Mouse (Mus musculus): ENCODE measurements around the gene Gstt1.
"Not testable (repeated sequence)": the region's sequence is repeated elsewhere in the genome, so short reads cannot be mapped to it uniquely, and the experiment has no call there.

The Gstt1 gene

DNA sequence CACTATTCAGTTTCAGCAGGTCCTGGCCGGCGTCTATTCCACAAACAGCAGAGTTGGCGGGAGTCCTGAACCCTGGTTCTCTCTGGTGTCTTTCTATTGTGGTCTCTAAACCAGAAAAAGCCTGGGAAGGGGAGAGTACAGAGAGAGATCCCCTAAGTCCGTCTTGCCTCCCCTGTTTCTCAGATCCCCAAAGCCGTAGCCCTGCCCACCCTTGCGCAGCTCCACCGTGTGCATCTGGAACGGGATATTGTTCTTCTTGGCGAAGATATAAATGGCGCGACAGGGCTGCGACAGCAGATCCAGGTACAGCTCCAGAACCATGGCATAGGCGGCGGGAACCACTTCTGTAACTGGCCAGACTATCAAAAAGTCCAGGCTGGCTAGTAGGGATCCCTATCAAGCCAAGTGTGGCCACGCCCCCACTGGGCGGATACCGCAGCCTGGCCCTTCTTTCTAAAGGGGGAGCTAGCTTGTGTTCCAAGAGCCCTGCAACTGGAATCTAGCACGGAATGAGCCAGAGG lies at the start of gene Gstt1:
Gstt1 (minus strand) TSS at position 409 of the 521 bp plus-strand sequence.
- DNase-seq, result peak; percentile 69

DNA sequence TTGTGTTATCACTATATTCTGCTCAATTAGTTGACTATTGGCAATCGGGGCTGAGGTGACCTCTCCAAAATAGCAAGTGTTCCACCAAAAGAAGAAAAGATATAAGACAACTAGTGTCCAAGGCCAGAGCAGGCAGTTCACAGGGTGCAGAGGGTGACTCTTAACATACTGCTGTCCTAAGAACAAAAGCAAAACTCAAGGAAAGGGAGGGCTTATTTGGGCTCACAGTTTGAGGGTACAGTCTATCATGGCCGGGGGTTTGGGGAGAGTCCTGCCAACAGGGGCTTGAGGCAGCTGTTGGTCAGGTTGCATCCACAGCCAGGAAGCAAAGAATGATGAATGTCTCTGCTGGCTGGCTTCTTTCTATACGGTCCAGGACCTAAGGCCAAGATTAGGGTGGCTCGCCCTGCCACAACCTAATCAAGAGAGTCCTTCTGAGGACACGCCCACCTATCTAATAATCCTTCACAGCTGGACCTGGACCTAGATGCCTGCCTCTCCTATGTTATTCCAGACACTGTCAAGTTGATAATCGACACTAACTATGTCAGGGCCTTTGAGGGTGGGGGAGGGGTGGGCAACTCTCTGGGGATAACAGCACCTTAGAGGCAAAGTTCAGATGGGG lies 47.0 kb upstream of the Gstt1 start:
- DNase-seq, result no peak

DNA sequence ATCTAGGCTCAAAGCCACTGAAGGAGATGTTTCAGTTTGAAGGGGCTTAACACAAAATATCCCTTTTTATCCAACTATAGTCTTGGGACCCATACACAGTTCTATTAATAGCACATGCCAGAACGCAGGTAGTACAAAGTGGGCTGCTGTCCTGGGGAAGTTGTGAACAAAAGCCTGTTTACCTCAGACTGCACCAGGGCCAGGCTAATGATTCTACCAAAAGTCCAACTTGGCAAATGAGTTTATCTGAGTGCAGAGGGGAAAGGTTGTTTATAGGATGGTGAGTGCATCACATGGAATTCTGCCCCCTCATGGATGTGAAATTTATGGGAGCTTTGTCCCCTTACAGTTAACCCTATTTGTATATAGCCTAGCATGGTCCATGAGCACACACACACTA lies 46.4 kb upstream of the Gstt1 start:
- DNase-seq, result no peak

DNA sequence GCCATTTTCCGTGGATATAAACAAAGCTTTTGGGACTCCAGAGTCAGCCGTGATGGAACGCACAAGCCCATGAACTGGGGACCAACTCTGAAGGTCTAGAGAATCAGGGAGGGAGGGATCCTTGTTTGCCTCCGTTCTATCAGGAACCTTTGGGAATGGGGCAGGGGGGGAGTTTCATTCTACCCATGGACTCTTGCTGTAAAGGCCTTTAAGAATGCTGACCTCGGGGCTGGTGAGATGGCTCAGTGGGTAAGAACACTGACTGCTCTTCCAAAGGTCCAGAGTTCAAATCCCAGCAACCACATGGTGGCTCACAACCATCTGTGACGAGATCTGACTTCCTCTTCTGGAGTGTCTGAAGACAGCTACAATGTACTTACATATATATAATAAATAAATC lies 45.5 kb upstream of the Gstt1 start:
- DNase-seq, result not testable (repeated sequence)

DNA sequence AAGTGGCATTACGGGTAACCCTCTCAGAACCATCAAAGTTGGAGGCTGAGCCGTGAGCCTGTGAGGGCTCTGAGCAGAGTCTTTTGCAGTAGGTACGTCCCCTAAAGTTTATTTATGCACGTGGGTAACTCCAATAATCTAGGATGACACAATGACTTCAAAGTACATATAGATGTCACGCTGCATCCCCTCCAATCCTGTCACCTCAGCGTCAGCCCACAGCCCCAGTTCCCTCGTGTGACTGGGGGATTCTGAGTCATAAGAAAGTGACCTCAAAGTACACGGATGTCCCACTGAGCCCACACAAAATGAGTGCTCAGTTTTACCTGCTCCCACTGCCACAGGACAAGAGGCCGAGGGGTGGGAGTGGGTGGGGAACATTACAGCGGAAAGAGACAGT lies 40.7 kb upstream of the Gstt1 start:
- no peak for DNase-seq

DNA sequence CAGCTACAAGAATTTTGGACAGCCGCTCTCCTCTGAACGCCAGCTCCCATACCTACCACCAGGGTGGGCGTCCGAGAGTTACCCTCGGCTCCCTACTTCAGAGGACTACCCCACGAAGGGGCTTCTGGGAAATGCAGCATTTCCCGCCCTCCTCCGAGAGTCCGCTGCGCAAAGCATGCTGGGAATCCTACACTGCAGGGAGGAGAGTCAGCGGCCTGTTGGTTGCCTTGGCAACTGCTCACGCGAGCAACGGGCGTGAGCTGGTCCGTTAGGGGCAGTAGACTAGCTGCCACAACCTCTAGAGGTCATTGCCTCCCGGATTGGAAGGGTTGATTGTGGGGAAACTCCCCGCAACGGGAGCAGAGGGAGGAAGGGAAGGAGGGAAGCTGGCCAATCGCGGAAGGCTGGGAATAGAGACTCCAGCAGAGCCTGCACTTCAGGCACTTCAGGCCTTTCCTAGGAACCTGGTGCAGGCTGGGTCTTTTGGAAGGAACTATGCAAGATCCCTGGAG lies 38.9 kb upstream of the Gstt1 start, which contains the start of gene Gstt2:
Gstt2 (minus strand) TSS at position 177 of the 512 bp plus-strand sequence.
- DNase-seq, result peak; percentile 90

DNA sequence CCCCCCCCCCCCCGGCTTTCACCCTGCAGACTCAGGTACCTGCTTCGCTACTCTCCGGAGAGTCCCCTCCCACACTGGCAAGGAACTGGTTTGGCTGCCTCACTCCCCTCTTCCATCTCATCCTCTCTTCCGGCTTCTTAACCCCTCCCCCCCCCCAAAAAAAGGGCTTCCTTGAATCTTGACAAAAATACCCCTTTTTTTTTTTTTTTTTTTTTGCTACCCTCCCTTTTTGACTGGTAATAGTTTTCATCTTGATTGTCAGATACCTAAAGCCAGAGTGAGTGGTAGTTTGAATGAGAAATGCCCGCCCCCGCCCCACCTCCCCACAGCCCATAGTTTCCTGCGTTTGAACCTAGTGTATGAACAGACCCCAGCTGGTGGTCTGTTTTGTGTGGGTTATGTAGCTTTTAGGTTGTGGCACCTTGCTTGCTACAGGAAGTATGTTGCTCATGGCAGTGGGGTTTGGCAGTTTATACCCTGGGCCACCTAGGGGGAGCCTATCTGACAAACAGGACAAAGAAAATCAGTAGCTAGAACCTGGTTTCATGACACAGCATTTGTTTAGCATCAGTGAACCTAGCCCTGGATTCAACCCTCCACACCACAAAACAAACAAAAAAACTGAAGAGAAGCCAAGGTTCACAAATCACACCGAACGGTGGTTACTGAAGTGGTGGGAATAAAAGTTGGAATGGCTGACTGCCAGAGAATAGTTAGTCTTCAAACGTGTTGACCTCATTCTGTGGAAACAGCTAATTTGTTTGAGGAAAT lies 37.6 kb upstream of the Gstt1 start:
- DNase-seq, result no peak

DNA sequence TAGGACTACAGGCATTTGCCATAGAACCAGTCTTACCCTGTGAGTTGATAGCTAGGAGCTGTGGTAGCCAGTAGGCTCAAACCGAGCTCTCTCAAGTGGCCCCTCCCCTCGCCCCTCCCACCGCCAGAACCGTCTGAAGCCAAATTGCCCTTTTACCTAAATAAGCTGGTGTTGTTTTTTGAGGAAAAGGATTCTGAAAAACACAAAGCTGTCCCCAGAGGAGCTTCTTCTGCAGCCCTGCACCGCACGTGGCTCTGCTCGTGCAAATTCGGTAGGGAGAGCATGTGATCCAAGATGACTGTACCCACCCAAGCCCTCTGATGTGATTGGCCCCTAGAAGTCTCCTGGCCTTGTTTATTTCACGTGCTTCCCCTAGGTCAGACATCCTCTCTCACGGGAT lies 36.9 kb upstream of the Gstt1 start:
- DNase-seq, result peak; percentile 60

DNA sequence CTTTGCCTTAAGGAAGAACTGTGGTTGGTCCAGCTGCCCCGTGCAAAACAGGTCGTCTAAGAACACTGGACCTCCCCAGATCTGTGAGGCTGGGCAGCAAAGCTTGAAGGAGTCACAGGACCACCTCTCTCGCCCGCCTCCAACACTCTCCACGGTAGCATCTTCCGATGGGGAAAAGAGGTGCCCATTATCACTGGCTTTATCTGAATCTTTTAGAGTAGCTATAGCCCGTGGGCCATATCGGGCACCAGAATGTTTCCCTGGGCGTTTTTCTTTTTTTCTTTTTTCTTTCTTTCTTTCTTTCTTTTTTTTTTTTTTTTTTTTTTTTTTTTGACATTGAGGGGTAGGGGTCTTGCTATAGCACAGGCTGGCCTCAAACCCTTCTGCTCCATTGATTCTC lies 36.3 kb upstream of the Gstt1 start:
- no peak for DNase-seq

DNA sequence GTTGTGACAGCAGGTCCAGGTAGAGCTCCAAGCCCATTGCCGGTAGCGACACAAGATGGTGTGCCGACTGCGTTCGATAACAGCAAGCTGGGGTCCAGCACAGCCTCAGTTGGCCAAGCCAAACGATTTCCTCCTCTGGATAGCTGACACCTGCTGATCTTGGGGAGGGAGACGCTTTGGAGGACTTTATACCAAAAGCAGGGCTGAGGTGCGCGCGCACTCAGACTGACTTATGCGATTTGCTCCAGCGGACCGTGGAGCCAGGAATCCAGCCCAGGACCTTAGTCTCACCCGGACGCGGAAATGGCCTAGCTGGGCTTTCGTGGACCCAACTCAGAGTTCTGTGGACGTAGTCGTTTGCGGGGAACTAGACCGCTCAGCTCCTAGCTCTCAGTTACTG lies 35.9 kb upstream of the Gstt1 start:
- peak; percentile 81 for DNase-seq

DNA sequence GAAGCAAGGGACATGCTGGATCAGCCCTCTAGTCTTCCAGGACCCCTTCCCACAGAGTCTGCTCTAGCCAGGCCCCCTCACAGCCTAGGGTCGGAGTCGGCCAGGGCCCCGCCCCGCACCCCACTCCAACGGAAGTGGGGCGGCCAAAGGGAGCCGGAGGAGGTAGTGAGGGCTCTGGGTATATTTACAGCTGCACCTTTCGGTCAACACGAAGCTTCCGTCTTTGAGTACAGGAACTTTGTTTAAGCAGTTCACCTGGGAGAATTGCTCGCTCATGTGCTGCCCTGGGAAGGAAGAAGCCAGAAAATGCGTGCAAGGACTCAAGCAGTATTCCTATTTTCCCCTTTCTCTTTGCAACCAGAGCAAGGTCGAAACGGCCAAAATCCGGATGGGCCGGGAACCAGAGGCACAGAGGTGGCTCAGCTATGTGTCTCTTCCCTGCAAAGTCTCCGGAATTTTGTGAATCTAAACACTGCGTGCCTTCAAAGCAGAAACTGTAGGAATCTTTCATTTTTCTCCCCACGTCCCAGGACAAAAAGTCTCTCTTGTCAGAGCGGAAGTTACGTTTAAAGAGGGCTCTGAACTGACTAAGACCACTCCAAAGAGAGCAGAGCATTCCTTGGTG lies 35.2 kb upstream of the Gstt1 start:
- peak; percentile 35 for DNase-seq

DNA sequence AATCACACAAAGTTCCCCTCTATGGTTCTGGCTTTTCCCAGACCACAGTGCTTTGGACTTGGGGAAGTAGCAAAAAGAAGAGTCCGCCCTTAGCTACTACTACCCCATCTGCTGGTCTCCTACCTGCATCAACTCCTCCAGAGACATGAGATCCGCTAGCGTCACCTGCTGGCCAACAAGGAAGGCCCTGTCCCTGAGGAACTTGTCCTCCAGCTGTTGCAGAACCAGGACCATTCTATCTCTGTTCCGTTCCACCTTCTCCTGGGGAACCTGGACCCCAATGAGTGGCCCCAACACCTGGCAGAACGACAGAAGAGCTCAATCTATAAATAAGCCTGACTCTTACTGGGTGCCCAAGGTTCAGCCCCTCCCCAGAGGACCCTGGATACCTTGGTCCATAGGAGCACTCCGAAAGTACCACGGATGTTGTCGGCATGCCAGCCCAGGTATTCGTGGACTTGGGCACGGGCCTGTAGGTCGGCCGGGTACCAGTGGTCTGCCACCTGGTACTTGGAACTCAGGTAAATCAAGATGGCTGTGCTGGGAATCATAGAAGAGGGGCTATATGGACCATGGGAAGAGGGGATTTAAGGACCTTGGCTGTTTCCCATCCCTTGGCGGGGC lies 34.0 kb upstream of the Gstt1 start:
- DNase-seq, result peak; percentile 78

DNA sequence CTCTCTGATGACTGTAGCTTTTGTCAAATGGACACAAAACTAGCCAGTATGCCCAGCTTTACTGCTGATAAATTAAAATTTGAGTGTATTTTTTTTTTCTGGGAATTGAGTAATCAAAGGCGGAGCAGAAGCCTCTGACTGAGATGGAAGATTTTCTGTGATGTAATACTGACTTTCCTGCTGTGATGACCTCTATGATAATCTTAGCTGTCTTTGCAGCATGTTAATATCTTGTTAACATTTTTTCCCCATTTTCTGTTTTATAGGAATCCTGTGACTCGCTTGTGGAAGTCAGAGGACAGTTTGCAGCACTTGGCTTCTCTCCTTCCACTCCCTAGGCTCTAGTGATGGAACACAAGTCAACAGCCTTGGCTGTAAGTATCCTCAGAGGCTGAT lies 31.9 kb upstream of the Gstt1 start:
- DNase-seq, result no peak

DNA sequence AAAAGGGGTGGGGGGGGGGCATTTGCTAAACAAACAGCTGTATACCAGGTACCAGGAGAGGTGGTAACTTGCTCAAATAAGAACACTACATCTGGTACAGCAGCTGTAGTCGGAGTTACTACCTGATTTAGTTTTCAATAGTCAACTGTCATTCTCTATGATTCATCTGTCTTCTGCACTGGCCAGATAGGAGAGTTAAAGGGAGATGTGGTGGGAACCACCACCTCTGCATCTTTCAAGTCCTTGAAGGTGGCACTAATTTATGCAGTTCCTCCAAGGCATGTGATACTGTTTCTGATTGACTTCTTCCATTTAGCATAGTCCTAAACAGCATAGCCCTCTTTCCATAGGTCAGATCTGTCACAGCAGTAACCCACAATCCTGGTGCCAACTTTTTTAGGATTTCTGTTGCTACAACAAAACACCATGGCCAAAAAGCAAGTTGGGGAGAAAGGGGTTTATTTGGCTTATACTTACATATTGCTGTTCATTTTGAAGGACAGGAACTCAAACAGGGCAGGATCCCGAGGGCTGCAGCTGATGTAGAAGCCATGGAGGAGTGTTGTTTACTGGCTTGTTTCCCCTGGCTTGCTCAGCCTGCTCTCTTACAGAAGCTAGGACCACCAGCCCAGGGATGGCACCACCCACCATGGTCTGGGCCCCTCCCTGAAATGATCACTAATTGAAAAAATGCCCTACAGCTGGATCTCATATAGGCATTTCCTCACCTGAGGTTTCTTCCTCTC lies 31.3 kb upstream of the Gstt1 start:
- DNase-seq, result no peak

DNA sequence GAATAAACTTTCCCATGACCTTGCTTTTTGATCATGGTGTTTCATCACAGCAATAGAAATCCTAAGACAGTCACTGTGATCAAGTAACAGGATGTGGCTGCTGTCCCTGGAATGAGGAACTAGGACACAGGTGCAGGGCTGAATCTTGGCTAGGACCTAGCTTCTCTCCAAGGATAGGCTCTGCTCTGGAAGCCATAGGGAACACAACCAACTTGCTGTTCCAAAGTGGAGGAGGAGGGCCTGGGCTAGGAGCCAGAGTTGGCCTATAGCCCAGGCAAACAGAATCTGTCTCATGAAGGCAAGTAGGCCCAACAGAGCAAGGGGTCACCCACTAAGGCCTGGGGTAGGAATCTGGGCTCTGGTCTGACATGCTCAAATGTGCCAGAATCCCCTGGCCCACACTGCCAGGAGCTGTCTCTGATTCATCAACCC lies 30.1 kb upstream of the Gstt1 start:
- DNase-seq, result peak; percentile 28

DNA sequence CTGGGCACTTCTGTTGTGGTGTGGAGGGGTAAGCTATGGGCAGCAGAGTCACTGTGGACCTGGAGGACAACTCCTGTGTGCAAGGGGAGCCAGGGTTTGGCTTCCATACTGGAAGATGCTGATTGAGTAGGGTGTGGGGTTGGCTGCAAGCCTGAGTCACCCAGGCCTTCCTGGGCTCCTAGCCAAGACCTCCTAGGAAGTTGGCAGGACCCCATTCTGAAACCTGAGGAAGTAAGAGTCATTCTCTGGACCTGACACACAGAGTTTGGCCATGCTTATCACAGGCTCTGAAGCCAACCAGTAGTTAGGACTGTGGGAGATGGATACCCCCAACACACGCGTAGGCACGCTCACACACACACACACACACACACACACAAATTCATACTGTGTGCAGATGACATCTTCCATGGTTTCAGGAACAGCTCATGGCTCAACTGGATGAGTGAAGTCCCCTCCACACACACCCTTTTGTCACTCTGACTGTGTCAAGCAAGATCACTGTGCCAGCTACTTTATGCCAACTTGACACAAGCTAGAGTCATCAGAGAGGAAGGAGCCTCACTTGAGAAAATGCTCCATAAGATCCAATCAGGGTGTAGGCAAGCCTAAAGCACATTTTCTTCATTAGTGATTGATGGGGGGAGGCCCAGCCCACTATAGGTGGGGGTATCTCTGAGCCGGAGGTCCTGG lies 29.4 kb upstream of the Gstt1 start:
- DNase-seq, result peak; percentile 32

DNA sequence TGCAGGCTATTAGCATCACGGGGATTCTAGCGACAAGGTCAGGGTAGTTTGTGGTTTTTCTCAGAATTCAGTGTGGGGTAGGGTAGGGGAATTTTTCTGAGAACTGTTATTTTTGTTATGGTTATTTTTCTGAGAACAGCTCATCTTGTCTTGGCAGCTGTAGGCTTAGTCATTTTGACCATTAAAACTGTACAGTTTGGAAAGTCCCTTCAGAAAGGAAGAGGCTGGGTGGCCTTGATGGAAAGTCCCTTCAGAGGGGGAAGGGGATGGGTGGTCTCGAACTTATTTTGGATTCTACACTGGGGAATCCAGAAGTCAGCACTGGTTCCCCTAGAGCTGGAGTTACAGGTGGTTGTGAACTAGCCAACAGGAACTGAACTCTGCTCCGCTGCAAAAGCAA lies 26.1 kb upstream of the Gstt1 start:
- no peak for DNase-seq

DNA sequence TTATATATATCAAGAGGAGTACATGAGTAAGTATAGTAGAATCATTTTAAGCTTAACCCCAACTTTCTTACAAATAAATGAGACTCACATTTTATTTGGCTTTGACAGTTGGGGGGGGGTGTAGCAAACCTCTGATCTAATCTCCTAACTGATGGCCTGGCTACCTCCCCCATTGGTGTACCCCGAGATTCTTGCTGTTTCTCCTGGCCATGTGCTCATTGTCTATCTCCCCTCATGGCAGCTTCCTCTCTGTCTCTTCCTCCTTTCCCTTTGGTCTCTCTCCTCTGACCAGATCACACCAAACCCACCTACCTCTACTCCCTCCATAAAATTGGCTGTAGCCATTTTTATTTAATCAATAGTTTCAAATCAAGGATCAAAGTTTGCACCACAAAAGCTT lies 25.4 kb upstream of the Gstt1 start:
- no peak for DNase-seq

DNA sequence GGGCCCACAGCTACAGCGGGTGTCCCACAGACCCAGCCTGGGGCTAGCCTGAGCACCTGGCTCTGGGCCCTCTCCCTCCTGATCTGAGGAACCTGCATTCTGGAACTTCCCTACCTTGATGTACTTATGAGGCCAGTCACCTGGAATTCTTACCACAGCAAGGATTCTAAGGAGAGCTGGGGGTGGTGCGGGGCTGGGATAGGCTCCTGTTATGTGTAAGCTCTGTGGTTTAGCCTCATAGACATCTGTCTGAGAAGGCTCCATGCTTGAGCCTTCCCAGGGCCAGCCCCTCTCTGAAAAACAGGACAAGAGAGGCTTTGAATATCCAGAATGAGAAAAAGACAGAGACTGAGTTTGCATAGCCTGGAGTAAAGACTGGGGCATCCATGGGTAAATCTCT lies 24.1 kb upstream of the Gstt1 start, which contains the start of gene Gstt4:
Gstt4 (minus strand) TSS at position 101 of the 400 bp plus-strand sequence.
- no peak for DNase-seq

DNA sequence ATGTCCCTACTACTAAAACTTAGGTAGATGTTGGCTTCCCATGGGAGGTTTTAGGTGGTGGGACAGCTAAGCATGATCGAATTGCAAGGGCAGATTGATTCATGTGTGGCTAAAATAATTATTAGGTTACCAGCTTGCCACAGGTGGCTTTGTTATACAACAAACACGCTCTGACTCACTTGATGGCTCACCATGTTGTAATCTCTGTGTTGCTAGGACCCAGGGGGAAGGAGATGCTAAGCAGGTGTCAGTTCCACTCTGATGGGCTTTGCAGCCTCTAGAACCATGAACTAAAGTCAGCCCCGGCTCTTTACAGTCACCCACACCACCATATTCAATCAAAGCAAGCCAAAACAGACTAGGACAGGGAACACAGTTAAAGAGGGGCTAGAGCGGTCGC lies 21.5 kb upstream of the Gstt1 start:
- DNase-seq, result no peak

DNA sequence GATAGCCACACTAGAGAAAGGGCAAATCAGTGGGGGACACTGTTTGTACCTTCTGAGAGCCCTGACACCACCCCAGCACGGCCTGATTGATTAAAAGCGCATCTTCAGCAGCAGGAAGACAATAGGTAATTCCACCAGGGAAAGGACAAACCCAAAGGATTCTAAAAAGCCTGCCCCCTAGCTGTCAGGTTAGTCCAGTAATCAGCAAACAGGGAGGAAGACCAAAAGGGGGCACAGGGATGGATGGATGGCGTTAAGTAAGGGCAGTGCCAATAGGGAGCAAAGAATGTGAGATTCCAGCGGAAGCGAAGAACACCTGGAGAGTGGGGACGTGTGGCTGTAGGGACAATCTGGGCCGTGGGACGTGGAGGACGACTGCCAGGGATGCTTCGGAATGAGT lies 20.3 kb upstream of the Gstt1 start:
- DNase-seq, result no peak

DNA sequence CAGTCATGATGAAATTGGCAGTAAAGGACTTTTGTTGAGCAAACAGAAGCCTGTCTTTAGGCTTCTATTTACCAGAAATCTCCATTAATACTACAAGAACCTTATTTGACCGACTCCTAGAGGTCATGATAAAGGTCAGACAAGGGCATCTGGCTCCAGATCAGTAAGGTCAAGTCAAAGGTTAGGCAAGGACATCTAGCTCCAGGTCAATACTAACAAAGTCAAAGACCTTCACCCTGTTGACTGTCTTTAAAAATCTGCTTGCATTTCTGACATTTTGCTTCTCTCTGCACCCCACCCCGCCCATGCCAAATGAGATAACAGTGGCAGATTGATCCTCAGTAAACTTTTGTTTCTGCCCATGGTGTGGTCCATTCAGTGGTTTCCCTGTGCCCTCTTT lies 5.8 kb upstream of the Gstt1 start:
- no peak for DNase-seq

Measured in lung, postnatal 14 days (tissue).